Mouse (Mus musculus) 3134 (cell line): ENCODE results near the gene Recql5.
A peak's percentile ranks its signal among the peaks of the same experiment; 100 is the strongest.

ENCODE experiments used
- DNase-seq: peaks from one replicate; pipeline ENCODE4 v3.0.0-alpha.2; 2011; ENCODE audit warnings: low spot score; ENCODE audit not compliant: insufficient read length; ENCODE audit errors: extremely low read depth

The Recql5 gene

DNA sequence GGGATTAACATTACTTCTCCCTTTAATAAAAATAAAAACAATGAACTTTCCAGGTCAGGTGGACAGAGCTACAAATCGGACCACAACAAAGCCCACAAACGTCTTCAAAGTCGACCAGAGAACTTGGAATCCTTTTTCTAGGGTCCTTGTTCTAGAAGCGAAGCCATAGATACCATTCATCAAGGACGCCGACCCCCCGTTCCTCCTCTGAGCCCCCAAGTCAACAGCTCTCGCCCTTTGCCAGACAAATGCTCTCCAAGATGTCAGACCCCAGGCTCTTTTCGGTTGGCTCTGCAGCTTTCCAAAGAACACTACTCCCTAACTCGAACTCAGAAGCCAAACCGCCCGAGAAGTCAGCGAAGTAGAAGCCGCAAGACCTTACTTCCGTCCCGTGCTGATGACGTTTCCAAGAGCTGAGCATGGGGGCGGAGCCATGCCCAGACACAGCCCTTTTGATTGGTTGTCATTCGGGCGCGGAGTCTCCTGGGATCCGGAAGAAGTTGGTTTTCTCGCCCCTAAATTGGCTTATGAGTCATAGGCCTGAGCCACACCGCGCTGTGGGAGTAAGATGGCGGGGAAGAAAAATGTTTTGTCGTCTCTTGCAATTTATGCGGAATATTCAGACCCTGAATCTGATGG, at the start of gene Recql5, which contains the start of gene Sap30bp:
Gene Recql5, minus strand, starts transcription at position 370 of the 639 bp plus-strand sequence.
Gene Sap30bp, plus strand, starts transcription at position 175 of the 639 bp plus-strand sequence.
- DNase-seq: peak; percentile 92

DNA sequence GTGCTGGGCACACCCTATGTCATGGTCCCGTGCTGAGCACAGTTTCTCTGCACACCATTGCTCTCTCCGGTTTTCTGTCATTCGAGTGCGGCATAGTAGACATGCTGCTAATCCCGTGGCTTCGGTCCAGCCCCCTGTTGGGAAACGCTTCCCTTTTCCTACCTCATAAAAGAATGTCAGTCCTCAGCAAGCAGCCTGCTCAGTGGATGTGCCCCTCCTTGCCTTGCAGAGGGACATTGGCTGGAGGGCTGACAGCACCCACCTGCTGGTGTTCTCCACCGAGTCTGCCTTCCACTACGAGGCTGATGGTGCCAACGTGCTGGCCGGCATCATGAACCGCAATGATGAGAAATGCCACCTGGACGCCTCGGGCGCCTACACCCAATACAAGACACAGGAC, 49.2 kb upstream of the Recql5 start:
- no peak for DNase-seq

- no peak for DNase-seq
Observed at GRCm38 (mm10) chr11:115975544-115975943, 42.3 kb upstream of the Recql5 start.

GRCm38 (mm10) chr11:115975083-115975420, 41.8 kb upstream of the Recql5 start:
- no peak for DNase-seq

GRCm38 (mm10) chr11:115974309-115975082, 41.2 kb upstream of the Recql5 start, which contains the start of gene Itgb4:
Gene Itgb4 (plus strand): TSS chr11:115974709.
- DNase-seq: no peak

DNA sequence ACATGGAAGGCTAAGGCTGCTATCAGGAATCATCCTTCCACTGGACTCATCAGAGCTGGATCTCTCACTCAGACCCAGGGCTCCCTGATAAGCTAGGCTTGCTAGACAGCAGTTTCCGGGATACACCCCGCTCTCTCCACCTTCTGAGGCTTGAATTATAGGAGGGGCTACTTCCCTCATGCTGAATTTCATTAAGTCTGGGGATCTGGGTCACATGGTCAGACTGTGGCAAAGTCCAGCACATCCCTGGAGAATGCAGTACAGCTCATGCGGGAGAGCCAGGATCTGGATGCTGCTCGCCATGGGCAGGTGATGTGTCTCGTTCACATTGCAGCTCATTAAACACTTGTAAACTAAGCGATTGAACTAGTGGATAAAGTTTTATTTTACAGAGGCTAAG, 37.7 kb upstream of the Recql5 start:
- DNase-seq: peak; percentile 61

GRCm38 (mm10) chr11:115970006-115970673, 36.9 kb upstream of the Recql5 start:
- no peak for DNase-seq

DNA sequence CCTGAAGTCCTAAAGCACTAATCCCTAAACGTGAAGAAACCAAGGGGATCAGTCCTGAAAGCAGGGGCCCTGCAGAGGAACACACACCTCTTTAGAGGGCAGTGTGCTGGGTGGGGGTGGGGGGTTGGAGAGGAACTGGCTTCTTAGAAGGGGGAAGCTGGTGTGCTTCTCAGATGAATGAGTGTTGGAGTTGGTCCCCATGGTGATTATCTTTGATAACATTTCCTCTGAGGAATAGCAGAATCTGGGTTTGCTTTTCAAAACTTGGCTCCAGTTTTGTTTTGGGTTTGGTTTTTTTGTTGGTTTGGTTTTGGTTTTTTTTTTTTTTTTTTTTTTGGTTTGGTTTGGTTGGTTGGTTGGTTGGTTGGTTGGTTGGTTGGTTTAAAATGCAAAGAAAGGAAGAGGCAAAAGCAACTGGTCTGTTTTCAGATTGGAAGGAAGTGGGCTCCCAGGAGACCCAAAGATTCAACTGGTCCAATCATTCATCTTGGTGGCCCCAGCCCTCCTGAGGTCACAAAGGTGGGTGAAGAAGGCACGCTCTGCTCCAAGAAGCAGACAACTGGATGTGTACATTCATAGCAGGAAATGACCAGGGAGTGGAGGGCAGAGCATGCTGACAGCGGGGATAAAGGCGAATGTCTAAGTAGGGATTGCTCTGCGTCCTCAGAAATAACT, 35.6 kb upstream of the Recql5 start:
- DNase-seq: no peak

- DNase-seq: peak; percentile 87
Observed at GRCm38 (mm10) chr11:115964977-115965604, 31.8 kb upstream of the Recql5 start.

- DNase-seq: no peak
Observed at GRCm38 (mm10) chr11:115962651-115963412, 29.6 kb upstream of the Recql5 start.

DNA sequence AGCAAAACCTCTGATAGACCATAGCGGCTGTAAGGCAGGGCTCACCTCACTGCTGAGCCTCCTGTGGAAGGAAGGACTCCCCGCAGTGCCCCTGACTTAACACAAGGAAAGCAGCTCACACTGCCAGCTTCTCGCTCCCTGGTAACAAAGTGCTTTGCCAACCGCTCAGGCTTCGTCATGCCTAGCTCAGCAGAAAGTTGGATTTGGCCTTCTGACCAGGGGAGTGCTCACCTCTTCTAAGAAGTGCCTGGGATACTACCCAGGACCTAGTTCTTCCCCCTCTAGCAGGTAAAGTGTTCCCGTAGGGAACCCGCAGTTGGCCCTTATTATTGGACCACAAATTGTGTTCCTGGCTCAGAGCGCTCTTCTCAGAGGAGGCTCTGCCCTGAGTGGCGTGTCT, 25.7 kb upstream of the Recql5 start:
- no peak for DNase-seq

- DNase-seq: peak; percentile 68
Observed at GRCm38 (mm10) chr11:115957971-115958370, 24.7 kb upstream of the Recql5 start.

DNA sequence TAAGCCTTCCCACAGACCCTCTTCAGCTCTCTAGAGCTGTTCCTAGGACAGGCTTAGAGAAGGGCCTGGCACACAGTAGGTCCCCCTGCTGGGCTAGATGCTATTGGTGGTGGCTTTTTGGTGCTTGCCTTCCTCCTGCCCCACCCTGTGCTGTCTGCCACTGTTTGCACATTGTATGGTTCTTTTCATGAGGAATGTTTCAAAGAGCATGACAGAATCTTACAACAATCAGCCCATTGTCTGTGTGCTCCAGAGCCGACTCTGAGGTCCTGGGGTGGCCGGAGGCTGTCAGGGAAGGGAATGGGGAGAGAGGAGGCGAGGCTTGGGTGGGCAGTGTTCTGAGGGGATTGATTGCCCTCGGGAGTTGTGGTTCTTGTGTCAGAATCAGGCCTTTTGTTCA, 23.2 kb upstream of the Recql5 start:
- DNase-seq: peak; percentile 74

DNA sequence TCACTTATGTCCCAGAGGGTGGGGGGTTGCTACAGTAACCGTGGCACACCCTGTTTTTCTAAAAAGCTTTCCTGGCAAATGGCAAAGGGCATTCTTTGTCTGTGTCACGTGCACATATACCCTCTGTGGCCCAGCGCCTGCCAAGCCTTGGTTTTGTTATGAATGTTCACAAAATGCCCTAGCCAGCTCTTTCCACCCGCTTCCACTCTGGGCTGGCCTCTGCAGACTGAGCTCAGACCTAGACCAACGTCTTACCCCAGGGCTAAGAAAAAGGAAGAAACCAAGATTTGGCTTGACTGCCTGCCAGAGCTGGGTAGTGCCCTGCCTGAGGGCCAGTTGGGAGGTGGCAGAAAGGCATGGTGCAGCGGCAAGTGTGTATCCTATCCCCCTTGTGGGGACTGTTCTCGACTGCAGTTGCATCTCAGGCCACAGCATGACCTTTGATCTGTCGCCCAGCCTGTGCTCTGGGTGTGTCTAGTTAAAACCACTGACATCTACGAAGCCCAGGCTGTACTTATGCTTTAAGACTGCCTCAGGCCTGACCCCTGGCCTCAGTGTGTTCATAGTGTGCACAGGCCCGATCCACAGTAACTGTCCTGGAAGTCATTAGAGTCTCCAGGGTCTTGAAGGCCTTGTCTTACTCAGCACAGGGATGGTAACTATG, 22.1 kb upstream of the Recql5 start:
- DNase-seq: peak; percentile 87

DNA sequence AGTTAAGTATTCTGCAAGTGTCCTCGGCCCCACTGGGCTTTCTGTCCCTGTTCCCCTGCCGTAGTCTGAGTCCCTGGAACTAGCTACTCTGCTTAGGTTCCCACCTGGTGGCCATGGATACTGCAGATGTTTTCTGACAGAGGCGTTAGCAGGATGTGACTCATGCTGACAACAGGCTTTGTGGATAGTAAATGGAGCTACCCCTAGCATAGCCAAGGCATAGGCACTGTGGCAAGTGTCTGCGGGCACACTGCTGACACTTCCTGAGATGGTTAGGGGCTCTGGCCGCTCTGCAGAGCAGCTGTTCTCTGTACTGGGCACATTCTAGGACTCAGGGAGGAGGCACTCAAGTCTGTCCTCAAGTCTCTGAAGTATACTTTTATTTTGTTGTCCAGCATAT, 21.4 kb upstream of the Recql5 start:
- DNase-seq: peak; percentile 76

- DNase-seq: no peak
Observed at GRCm38 (mm10) chr11:115950719-115951118, 17.4 kb upstream of the Recql5 start.

- peak; percentile 80 for DNase-seq
Observed at GRCm38 (mm10) chr11:115948316-115948715, 15.0 kb upstream of the Recql5 start.

- no peak for DNase-seq
Observed at GRCm38 (mm10) chr11:115946221-115946828, 13.0 kb upstream of the Recql5 start.

DNA sequence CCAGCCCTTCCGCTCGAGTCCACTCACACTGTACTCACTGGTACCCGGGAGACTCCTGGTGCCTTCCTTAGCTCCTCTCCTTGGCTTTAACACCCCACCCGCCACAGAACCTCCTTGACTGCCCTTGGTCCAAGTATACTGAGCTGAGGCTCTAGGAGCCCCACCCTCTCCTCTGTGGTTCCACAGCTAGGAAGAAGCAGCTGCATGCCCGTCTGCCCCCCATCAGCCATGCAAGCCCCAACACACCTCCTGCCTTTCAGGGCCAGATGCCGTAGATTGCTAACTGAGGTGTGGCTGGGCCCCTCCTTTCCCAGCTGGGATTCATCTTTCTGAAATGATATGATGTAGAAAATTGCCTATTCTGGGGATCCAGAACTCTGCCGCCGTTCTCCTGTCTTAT, 12.0 kb upstream of the Recql5 start:
- DNase-seq: no peak
